Mouse (Mus musculus) spleen, adult 2 months (tissue): Measurements from ENCODE around the gene Mff. TPM values are rescaled to one million over a fixed set of nuclear protein-coding genes. Genes with fewer than 3 reads are reported as not detected.

Experiments used
- DNase-seq, 2 experiments: peaks; one replicate each; pipeline versions ENCODE4 v3.0.0 to v3.0.0-alpha.2; 2012 to 2021; ENCODE audit warnings: low spot score in 2 of 2, low read depth in 1 of 2
- H3K27ac ChIP-seq: fragments of 200-500 bp; 2 replicates; pipeline ENCODE4 v1.5.1; 2012; ENCODE audit warnings: low read length, inconsistent platforms; ENCODE audit not compliant: insufficient read depth
- H3K27me3 ChIP-seq: fragments of 200-500 bp; 2 replicates; pipeline ENCODE4 v1.6.1; 2012; ENCODE audit warnings: mild to moderate bottlenecking, moderate library complexity, low read length, inconsistent platforms; ENCODE audit not compliant: control insufficient read depth, insufficient read depth
- H3K36me3 ChIP-seq: fragments of 200-500 bp; 2 replicates; pipeline ENCODE4 v1.6.1; 2012; ENCODE audit warnings: mild to moderate bottlenecking, low read length, inconsistent platforms; ENCODE audit not compliant: control insufficient read depth, insufficient read depth
- H3K4me1 ChIP-seq: fragments of 200-500 bp; 2 replicates; pipeline ENCODE4 v1.6.1; 2011; ENCODE audit warnings: inconsistent platforms; ENCODE audit not compliant: control insufficient read depth, insufficient read depth, insufficient read length
- H3K4me3 ChIP-seq: fragments of 200-500 bp; 2 replicates; pipeline ENCODE4 v1.5.1; 2011; ENCODE audit warnings: mild to moderate bottlenecking, inconsistent platforms; ENCODE audit not compliant: insufficient read depth, insufficient read length; ENCODE audit errors: extremely low read depth
- CTCF ChIP-seq: fragments of 200-500 bp; IDR thresholded peaks from 2 replicates; pipeline ENCODE4 v1.5.1; 2011; ENCODE audit warnings: mild to moderate bottlenecking, inconsistent platforms; ENCODE audit not compliant: insufficient read depth, insufficient read length, insufficient replicate concordance; ENCODE audit errors: extremely low read depth
- POLR2A ChIP-seq: fragments of 200-500 bp; IDR thresholded peaks from 2 replicates; pipeline ENCODE4 v1.6.1; 2011; ENCODE audit warnings: low read depth, low read length, inconsistent platforms
- WGBS: fragments of 180-500 bp; shearing (Covaris S2); methylation state at CpG from one replicate; pipeline ENCODE4 v1.1.7; 2018; 5-methylcytosine and 5-hydroxymethylcytosine counted together
- polyA plus RNA-seq: library from polyadenylated mRNA; depleted of rRNA; stranded (reverse); fragments of >200 nt; gene quantifications from 2 replicates; pipeline ENCODE4 v1.2.3, GENCODE M21; 2012; rRNA removed

The Mff gene
- 31.6 and 34.8 TPM in 2 replicates for polyA plus RNA-seq

DNA sequence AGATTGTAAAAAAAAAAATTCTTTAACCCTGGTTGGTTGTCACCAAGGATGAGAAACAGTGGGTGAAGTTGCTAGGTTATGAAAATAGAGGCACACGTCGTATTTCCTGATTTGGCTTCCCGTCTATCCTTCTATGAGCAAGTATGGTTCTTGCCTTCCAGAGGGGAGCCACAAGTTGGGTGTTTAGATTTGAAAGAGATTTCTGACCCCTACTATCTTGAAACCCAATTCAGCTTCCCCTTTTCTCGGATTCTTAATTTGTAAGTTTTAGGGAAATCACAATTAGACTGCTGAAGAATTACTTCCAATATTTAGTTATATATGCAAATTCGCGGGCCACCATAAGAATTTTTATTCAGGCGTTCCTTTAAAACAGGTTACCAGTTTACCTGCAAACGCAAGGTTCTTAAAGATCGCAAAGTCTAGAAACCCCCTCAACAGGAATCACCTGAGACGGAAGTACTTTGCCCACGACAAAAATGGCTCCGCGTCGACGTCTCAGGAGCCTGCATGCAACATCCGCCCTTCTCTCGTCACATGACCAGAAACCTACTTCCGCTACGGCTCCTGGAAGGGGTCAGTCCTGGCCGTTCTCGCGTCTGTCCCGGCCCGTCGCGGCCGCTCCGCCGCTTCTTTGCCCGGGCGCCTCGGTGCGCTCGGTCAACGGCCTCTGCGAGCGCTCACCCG, at the start of gene Mff:
Mff (plus strand) TSS at position 552 of the 687 bp plus-strand sequence.
- TF ChIP-seq POLR2A (peak; percentile 63), CTCF (no peak)
- 7% methylated on average over 38 of the region's 38 CpGs for WGBS
- peaks cover 3% of the 10 kb centered on the region; the same call in 1 of the 2 replicates for H3K4me1 ChIP-seq
- peak; percentile 91 to 94 for DNase-seq
- peaks cover 2% of the 10 kb centered on the region; the same call in 1 of the 2 replicates for H3K27me3 ChIP-seq
- peak within 1 kb of the TSS; percentile 79 for H3K27ac ChIP-seq
- H3K36me3 ChIP-seq = peaks cover 6% of the 10 kb centered on the region
- peak within 1 kb of the TSS; percentile 87 for H3K4me3 ChIP-seq

DNA sequence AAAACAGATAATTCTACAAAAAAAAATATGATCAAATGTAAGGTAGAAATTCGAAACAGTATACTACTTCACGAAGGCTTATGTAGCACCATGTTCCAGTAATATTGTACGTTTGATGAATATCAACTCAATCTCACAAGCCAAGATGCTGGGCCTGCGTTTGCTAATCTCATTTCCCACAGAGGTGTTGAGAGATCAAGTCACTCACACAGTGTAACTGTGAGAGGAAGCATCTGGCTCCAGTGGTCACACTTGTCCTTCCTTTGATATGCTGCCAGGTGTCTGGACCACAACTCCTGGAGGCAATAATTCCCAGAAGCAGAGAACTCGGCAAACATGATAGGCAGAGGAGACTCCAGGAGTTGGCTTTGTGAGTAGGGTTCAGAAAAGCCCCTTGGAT, 38.4 kb upstream of the Mff start:
- Histone ChIP-seq H3K27ac (no peak overlapping the region), H3K4me1 (no peaks in the 10 kb centered on the region), H3K36me3 (no peaks in the 10 kb centered on the region), H3K27me3 (no peaks in the 10 kb centered on the region), H3K4me3 (no peak overlapping the region)
- TF ChIP-seq CTCF (no peak), POLR2A (no peak)
- 42% methylated on average over 5 of the region's 5 CpGs for WGBS
- no peak for DNase-seq

DNA sequence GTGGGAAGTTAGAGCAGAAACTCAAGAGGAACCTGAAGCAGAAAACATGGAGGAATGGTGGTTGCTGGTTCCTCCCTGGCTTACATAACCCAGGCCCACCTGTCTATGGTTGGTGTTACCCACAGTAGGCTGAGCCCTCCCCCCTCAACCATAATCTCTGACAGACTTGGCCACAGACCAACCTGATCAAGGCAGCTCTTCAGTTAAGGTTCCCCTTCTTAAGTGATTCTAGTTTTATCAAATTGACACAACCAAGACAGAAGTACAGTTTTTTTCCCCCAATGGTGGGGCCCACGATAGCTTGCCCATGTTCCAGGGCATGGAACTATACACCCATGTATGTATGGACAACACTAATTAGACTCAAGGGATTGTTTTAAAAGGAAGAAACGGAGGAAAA, 37.8 kb upstream of the Mff start:
- Histone ChIP-seq H3K4me3 (no peak overlapping the region), H3K27me3 (no peaks in the 10 kb centered on the region), H3K36me3 (no peaks in the 10 kb centered on the region), H3K4me1 (no peaks in the 10 kb centered on the region), H3K27ac (no peak overlapping the region)
- no peak for TF ChIP-seq POLR2A
- TF ChIP-seq CTCF = no peak
- DNase-seq = no peak
- 65% methylated on average over 2 of the region's 2 CpGs for WGBS

DNA sequence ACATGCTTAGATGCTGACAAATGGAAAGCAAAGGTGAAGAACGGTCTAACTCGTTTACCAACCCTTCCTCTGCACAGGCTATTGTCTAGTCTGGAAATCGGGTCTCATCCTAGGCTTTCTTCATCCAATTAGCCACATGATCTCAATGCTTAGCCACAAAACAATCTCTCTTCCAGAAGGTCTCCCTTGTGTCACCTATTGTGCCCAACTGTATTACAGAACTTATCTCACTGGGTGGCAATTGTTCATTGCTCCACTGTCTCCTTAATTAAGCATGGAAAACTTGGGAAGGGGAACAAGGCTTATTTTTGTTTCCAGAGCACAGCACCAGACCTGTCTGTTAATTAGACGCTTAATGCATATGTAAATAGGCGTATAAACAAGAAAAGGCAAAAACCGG, 36.8 kb upstream of the Mff start:
- H3K36me3 ChIP-seq = no peaks in the 10 kb centered on the region
- 90% methylated on average over 6 of the region's 6 CpGs for WGBS
- H3K4me3 ChIP-seq = no peak overlapping the region
- no peaks in the 10 kb centered on the region for H3K4me1 ChIP-seq
- TF ChIP-seq POLR2A (no peak), CTCF (no peak)
- no peak for DNase-seq
- H3K27ac ChIP-seq = no peak overlapping the region
- no peaks in the 10 kb centered on the region for H3K27me3 ChIP-seq

DNA sequence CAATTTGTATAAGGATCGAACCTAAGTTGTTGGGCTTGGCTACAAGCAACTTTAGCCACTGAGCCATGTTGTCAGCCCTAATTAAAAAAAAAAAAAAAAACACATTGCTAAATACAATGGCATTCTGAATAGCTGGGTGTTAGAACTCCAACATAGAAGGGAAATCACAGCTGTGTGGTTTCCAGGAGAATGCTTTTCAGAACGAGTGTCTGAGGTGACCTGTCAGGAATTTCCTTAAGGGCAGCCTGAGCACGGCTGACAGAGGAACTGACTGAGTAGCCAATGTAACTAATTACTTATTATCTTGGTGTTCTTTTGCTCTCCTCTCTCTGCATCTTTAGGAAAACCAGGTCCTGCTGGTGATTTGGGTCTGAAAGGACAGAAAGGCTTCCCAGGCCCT, 28.8 kb upstream of the Mff start:
- 63% methylated on average over 3 of the region's 3 CpGs for WGBS
- Histone ChIP-seq H3K27me3 (no peaks in the 10 kb centered on the region), H3K4me1 (no peaks in the 10 kb centered on the region), H3K27ac (no peak overlapping the region), H3K4me3 (no peak overlapping the region), H3K36me3 (no peaks in the 10 kb centered on the region)
- TF ChIP-seq POLR2A (no peak), CTCF (no peak)
- DNase-seq = no peak

DNA sequence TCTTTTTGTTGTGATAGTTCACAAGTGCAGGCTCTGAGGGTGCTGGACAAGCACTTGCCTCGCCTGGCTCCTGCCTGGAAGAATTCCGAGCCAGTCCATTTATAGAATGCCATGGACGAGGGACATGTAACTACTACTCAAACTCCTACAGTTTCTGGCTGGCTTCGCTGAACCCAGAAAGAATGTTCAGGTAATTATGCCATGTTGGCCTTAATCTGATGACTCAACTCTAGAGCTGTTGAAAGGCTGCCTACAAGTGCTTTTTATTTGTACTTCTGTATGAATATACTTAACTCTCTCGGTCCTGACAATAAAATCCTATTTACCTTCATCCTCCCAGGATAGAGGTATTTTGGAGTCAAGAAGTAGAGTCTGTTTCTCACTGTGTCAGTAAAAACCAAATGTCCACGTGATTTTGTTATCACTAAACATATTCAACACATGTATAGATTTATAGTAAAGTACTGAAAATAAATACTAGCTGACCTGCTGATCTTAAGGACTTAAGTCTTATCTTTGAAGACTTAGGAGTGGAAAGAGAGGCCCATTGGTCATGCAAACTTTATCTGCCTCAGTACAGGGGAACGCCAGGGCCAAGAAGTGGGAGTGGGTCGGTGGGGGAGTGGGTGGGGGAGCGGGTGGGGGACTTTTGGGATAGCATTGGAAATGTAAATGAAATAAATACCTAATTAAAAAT, 6.7 kb upstream of the Mff start:
- TF ChIP-seq POLR2A (no peak), CTCF (no peak)
- Histone ChIP-seq H3K27ac (no peak overlapping the region), H3K27me3 (peaks cover 2% of the 10 kb centered on the region; the same call in 1 of the 2 replicates), H3K4me1 (no peaks in the 10 kb centered on the region), H3K36me3 (no peaks in the 10 kb centered on the region), H3K4me3 (no peak overlapping the region)
- 84% methylated on average over 9 of the region's 9 CpGs for WGBS
- DNase-seq = no peak

DNA sequence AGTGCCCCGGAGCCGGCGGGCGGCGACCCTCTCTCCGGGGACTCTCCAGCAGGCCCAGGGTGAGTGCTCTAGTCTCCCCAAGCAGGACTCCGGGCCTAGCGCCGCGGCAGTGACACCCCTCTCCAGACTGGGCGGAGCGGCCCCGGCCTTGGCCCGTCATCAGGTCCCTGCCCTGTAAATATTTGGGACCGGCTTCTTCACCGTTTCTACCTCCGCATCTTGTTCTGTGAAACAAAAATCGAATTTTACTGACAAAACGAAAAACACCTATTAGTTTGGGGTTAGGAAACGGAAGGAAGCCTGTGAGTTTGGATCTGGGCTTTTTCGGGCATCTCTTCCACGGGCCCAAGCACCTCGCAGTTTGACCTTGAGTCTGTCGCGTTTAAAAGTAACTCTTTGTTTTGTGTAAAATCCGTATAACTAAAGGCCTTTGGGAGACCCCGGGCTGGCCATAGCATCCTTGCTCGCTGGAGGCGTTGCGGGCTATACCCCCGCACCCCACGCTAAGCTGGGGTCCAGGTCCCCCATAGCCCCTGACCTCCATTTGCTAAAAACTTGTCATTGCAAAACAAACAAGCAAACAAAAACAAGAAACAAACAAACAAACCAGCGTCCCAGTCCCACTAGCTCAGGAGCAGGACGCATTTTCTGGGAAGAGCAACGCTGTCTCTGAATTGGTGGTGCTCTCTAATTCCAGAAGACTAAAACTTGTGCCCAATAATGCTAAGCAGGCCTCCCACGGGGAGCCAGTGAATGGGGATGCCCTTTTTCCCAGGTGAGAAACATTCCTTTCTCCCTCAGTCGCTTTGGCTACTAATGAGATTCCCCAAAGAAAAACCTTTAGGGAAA, 560 bp downstream of the Mff start:
- Histone ChIP-seq H3K4me1 (peaks cover 3% of the 10 kb centered on the region; the same call in 1 of the 2 replicates), H3K27ac (peak overlapping the region; percentile 79), H3K4me3 (peak overlapping the region; percentile 87), H3K36me3 (peaks cover 10% of the 10 kb centered on the region), H3K27me3 (peaks cover 2% of the 10 kb centered on the region; the same call in 1 of the 2 replicates)
- WGBS = 2% methylated on average over 37 of the region's 37 CpGs
- DNase-seq = no peak
- no peak for TF ChIP-seq CTCF
- TF ChIP-seq POLR2A = no peak
